Mouse (Mus musculus) CD4-positive, CD25-positive, alpha-beta regulatory T cell, adult 2 months (primary cell): ENCODE measurements around the gene Gm15217.

Experiments used
- DNase-seq: peaks from one replicate; pipeline ENCODE4 v3.0.0-alpha.2; 2012; ENCODE audit warnings: low read depth, low spot score

The Gm15217 gene

GRCm38 (mm10) chr14:46379285-46379684, at the start of gene Gm15217:
Gm15217 (plus strand) TSS chr14:46379414.
- DNase-seq = no peak

GRCm38 (mm10) chr14:46333421-46334237, 45.6 kb upstream of the Gm15217 start:
- no peak for DNase-seq

GRCm38 (mm10) chr14:46338801-46339200, 40.4 kb upstream of the Gm15217 start:
- no peak for DNase-seq

- no peak for DNase-seq
These were observed 34.5 kb upstream of the Gm15217 start for GRCm38 (mm10) chr14:46344750-46345149.

- DNase-seq = no peak
These were observed 21.9 kb upstream of the Gm15217 start for GRCm38 (mm10) chr14:46357286-46357685.

- no peak for DNase-seq
These were observed 21.5 kb upstream of the Gm15217 start for GRCm38 (mm10) chr14:46357696-46358095.

- no peak for DNase-seq
These were observed 16.0 kb upstream of the Gm15217 start for GRCm38 (mm10) chr14:46363209-46363608.

GRCm38 (mm10) chr14:46372452-46372851, 6.8 kb upstream of the Gm15217 start:
- DNase-seq = no peak

GRCm38 (mm10) chr14:46375796-46376195, 3.4 kb upstream of the Gm15217 start:
- no peak for DNase-seq

- DNase-seq = no peak
These were observed 1.1 kb downstream of the Gm15217 start for GRCm38 (mm10) chr14:46380286-46380721.

GRCm38 (mm10) chr14:46381457-46381856, 2.2 kb downstream of the Gm15217 start:
- no peak for DNase-seq

GRCm38 (mm10) chr14:46384946-46385691, 5.9 kb downstream of the Gm15217 start:
- DNase-seq = no peak

GRCm38 (mm10) chr14:46385701-46386477, 6.7 kb downstream of the Gm15217 start:
- no peak for DNase-seq

GRCm38 (mm10) chr14:46386478-46387356, 7.5 kb downstream of the Gm15217 start:
- DNase-seq = no peak

- DNase-seq = no peak
These were observed 8.1 kb downstream of the Gm15217 start for GRCm38 (mm10) chr14:46387357-46387671.

GRCm38 (mm10) chr14:46387821-46388481, 8.7 kb downstream of the Gm15217 start:
- no peak for DNase-seq

GRCm38 (mm10) chr14:46388636-46389035, 9.4 kb downstream of the Gm15217 start:
- no peak for DNase-seq

GRCm38 (mm10) chr14:46389438-46390248, 10.4 kb downstream of the Gm15217 start:
- no peak for DNase-seq

- DNase-seq = no peak
These were observed 11.1 kb downstream of the Gm15217 start, which contains the start of gene Bmp4 for GRCm38 (mm10) chr14:46390249-46390775. Bmp4 (minus strand) TSS chr14:46390669.
